Mouse (Mus musculus): ENCODE measurements around the gene Zfp366.
"Not testable (repeated sequence)": the region's sequence is repeated elsewhere in the genome, so short reads cannot be mapped to it uniquely, and the experiment has no call there.

Zfp366 gene

GRCm38 (mm10) chr13:99184155-99184886 lies at the start of gene Zfp366:
Gene Zfp366, plus strand, starts transcription at chr13:99184823.
- no peak for DNase-seq

GRCm38 (mm10) chr13:99138351-99139255 lies 46.0 kb upstream of the Zfp366 start:
- no peak for DNase-seq

GRCm38 (mm10) chr13:99146355-99146871 lies 38.2 kb upstream of the Zfp366 start:
- DNase-seq = no peak

- no peak for DNase-seq
Measured at GRCm38 (mm10) chr13:99147645-99148111, 36.9 kb upstream of the Zfp366 start.

- DNase-seq = no peak
Measured at GRCm38 (mm10) chr13:99149551-99150305, 34.9 kb upstream of the Zfp366 start.

- no peak for DNase-seq
Measured at GRCm38 (mm10) chr13:99150626-99151025, 34.0 kb upstream of the Zfp366 start.

- no peak for DNase-seq
Measured at GRCm38 (mm10) chr13:99151121-99151520, 33.5 kb upstream of the Zfp366 start.

GRCm38 (mm10) chr13:99152305-99152930 lies 32.2 kb upstream of the Zfp366 start:
- no peak for DNase-seq

GRCm38 (mm10) chr13:99157709-99158108 lies 26.9 kb upstream of the Zfp366 start:
- DNase-seq = no peak

GRCm38 (mm10) chr13:99158773-99159172 lies 25.9 kb upstream of the Zfp366 start:
- DNase-seq = no peak

- DNase-seq = no peak
Measured at GRCm38 (mm10) chr13:99163071-99163470, 21.6 kb upstream of the Zfp366 start.

- DNase-seq = no peak
Measured at GRCm38 (mm10) chr13:99163521-99164359, 20.9 kb upstream of the Zfp366 start.

- DNase-seq = no peak
Measured at GRCm38 (mm10) chr13:99164360-99164759, 20.3 kb upstream of the Zfp366 start.

GRCm38 (mm10) chr13:99169401-99169800 lies 15.2 kb upstream of the Zfp366 start:
- no peak for DNase-seq

- no peak for DNase-seq
Measured at GRCm38 (mm10) chr13:99170337-99170736, 14.3 kb upstream of the Zfp366 start.

GRCm38 (mm10) chr13:99173849-99174248 lies 10.8 kb upstream of the Zfp366 start:
- DNase-seq = no peak

GRCm38 (mm10) chr13:99182828-99183227 lies 1.8 kb upstream of the Zfp366 start:
- DNase-seq = not testable (repeated sequence)

GRCm38 (mm10) chr13:99183257-99183895 lies 1.2 kb upstream of the Zfp366 start:
- DNase-seq = no peak

- no peak for DNase-seq
Measured at GRCm38 (mm10) chr13:99185573-99185972, 950 bp downstream of the Zfp366 start.

GRCm38 (mm10) chr13:99186138-99186853 lies 1.7 kb downstream of the Zfp366 start:
- DNase-seq = no peak

Data from thymus, postnatal 36 days (tissue).